Mouse (Mus musculus) heart, embryonic 15.5 days (tissue): ENCODE measurements around the gene Efs. TPM values are rescaled to one million over a fixed set of nuclear protein-coding genes. Genes with fewer than 3 reads are reported as not detected.

Experiments used
- ATAC-seq: fragments of 200-750 bp; cut with Nextera tagmentation; replicated peaks from 2 replicates; pipeline ENCODE4 v1.8.0; 2017; ENCODE audit warnings: low read depth, moderate TSS enrichment; ENCODE audit not compliant: insufficient number of reproducible peaks, insufficient read depth, low FRiP score
- H3K27ac ChIP-seq: fragments of 300-500 bp; sonication (generic); 2 replicates; pipeline ENCODE4 v1.5.1; 2015; ENCODE audit warnings: mild to moderate bottlenecking, inconsistent platforms
- H3K27me3 ChIP-seq: fragments of 300-500 bp; sonication (generic); 2 replicates; pipeline ENCODE4 v1.6.1; 2015; ENCODE audit warnings: inconsistent platforms
- H3K36me3 ChIP-seq: fragments of 300-500 bp; sonication (generic); 2 replicates; pipeline ENCODE4 v1.6.1; 2015; ENCODE audit warnings: mild to moderate bottlenecking, inconsistent platforms
- H3K4me1 ChIP-seq: fragments of 300-500 bp; sonication (generic); replicated peaks from 2 replicates; pipeline ENCODE4 v1.6.1; 2015; ENCODE audit warnings: inconsistent platforms
- H3K4me2 ChIP-seq: fragments of 300-500 bp; sonication (generic); 2 replicates; pipeline ENCODE4 v1.6.1; 2015; ENCODE audit warnings: inconsistent platforms, mild to moderate bottlenecking, moderate library complexity
- H3K4me3 ChIP-seq: fragments of 300-500 bp; sonication (generic); 2 replicates; pipeline ENCODE4 v1.5.1; 2015; ENCODE audit warnings: mild to moderate bottlenecking, inconsistent platforms
- H3K9ac ChIP-seq: fragments of 300-500 bp; sonication (generic); 2 replicates; pipeline ENCODE4 v1.6.1; 2015; ENCODE audit warnings: mild to moderate bottlenecking, inconsistent platforms
- H3K9me3 ChIP-seq: fragments of 300-500 bp; sonication (generic); replicated peaks from 2 replicates; pipeline ENCODE4 v1.6.1; 2016; ENCODE audit warnings: inconsistent platforms
- WGBS: fragments of 180-500 bp; shearing (Covaris S2); methylation state at CpG from one replicate; pipeline ENCODE4 v1.1.7; 2015; ENCODE audit warnings: mixed read lengths; 5-methylcytosine and 5-hydroxymethylcytosine counted together
- polyA plus RNA-seq: library from polyadenylated mRNA; unstranded; fragments of >200 nt; fragmentation: Nextera tagmentation; extraction: Ambion mirVana; gene quantifications from 2 replicates; pipeline ENCODE4 v1.2.1, GENCODE M21; 2015

Gene Efs
- polyA plus RNA-seq, 1 experiment from 2014 or later: 10.6 TPM

DNA sequence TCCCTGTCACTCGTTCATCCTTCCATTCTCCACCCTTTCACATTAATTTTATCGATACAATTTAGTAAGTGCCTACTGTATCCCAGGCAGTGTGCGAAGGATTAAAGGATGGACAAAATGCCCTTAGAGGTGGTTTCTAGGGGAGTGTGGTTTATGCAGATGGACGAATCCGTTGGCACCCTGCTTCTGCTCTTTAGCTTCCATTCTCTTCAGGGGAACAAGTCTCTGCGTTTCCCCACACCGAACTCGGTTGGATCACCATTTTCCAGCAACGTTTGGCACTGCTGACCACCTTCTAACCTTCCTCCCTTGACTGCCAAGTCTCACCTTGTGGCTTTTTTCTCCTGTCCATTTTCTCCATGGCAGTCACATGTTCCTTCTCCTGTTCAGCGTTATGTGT, 12.6 kb downstream of the Efs start:
- Histone ChIP-seq H3K4me3 (peak overlapping the region; percentile 94), H3K36me3 (peaks cover 13% of the 10 kb centered on the region; the same call in 1 of the 2 replicates), H3K9me3 (no peaks in the 10 kb centered on the region), H3K27ac (peak overlapping the region; percentile 70), H3K4me1 (peaks cover 19% of the 10 kb centered on the region), H3K9ac (peak overlapping the region; percentile 96), H3K4me2 (peak overlapping the region; percentile 99), H3K27me3 (0 out of 2 replicates have a peak, but pooled peaks cover 3% of the 10 kb centered on the region)
- 21% methylated on average over 10 of the region's 10 CpGs for WGBS
- no peak for ATAC-seq

DNA sequence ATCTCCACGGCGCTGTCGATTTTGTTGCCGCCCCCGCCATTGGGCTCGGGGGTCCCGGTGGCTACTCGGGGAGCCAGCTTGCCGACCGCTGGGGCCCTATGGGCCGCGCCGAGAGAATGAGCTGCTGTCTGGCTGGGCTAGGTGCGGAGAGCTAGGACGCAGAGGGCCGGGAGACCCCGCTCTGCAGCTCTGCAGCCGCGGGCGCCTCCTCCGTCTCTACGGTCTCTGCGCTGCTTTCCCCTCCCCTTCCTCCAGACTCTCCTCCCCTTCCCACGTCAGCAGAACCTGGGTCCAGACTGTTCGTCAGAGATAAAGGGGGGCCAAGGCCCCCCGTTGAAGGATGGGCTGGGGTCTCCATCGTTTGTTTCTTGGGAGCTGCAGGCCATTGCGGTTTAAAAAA, 13.0 kb downstream of the Efs start, which contains the start of gene Slc22a17:
Gene Slc22a17 (minus strand): TSS at position 247 of the 400 bp plus-strand sequence.
- Histone ChIP-seq H3K27ac (peak within 1 kb of the TSS; percentile 70), H3K36me3 (0 out of 2 replicates have a peak, but pooled peaks cover 10% of the 10 kb centered on the region), H3K4me2 (peak within 1 kb of the TSS; percentile 99), H3K4me3 (peak within 1 kb of the TSS; percentile 94), H3K4me1 (peaks cover 19% of the 10 kb centered on the region), H3K9ac (peak within 1 kb of the TSS; percentile 96), H3K9me3 (no peaks in the 10 kb centered on the region), H3K27me3 (0 out of 2 replicates have a peak, but pooled peaks cover 3% of the 10 kb centered on the region)
- peak; percentile 82 for ATAC-seq
- WGBS: under 1% methylated on average over 28 of the region's 28 CpGs

DNA sequence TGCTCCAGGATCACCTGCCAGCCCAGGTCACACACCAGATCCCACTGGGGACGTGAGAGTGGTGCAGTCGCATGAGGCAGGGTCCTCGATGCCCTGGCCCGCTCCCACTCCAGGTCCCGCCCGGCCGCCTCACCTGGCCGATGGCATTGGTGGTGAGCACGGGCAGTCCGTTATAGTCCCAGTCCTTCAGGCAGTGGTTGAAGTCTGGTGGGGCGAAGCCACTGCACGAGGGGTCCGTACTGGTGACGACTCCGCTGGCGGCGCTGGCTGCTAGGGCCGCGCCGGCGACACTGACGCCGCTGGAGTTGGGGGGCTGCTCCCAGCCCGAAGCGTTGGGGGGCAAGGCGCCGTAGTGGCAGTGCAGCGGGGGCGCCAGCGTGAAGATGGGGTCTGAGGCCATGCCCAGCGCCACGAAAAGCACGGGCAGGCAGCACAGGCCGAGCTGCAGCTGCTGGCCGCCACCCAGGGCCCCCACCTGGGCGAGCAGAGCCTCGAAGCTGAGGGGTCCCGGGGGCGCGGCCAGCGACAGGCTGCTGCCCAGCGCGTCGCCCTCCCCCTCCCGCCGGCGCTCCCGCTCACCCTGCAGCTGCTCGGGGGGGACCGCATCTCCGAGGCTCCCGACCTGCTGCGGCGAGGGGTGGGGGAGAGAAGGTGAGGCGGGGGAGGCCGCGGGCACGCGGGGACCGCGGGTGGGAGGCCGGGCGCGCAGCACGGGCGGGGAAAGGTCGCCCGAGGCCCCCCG, 13.6 kb downstream of the Efs start:
- Histone ChIP-seq H3K9ac (peak overlapping the region; percentile 96), H3K36me3 (peaks cover 14% of the 10 kb centered on the region; the same call in 1 of the 2 replicates), H3K4me1 (peaks cover 19% of the 10 kb centered on the region), H3K27ac (peak overlapping the region; percentile 70), H3K4me2 (peak overlapping the region; percentile 99), H3K27me3 (0 out of 2 replicates have a peak, but pooled peaks cover 3% of the 10 kb centered on the region), H3K9me3 (no peaks in the 10 kb centered on the region), H3K4me3 (peak overlapping the region; percentile 94)
- 2% methylated on average over 56 of the region's 69 CpGs for WGBS
- peak; percentile 59 for ATAC-seq

DNA sequence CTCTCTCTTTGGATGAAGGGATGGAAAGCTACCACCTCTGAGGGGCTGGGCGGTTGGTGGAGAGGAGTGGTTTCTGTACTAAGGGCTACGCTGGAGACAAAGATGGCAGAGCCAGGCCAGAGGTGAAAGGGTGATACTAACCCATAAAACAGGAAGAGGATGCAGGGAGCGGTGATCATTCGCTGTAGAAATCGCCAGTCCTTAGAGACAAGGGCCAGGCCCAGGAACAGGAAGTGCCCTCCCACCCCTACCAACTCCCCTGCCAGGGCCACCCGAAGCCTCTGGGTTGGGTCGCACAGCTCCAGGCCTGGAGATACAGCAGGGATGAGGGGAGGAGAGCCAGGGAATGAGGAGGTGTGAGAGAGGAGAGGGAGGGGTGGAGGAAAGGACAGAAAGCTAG, 17.2 kb downstream of the Efs start:
- peaks cover 18% of the 10 kb centered on the region; the same call in 1 of the 2 replicates for H3K36me3 ChIP-seq
- no peak overlapping the region for H3K9ac ChIP-seq
- H3K4me1 ChIP-seq: peaks cover 23% of the 10 kb centered on the region
- no peaks in the 10 kb centered on the region for H3K9me3 ChIP-seq
- 77% methylated on average over 7 of the region's 7 CpGs for WGBS
- ATAC-seq: no peak
- H3K4me2 ChIP-seq: no peak overlapping the region
- H3K27ac ChIP-seq: no peak overlapping the region
- H3K27me3 ChIP-seq: no peaks in the 10 kb centered on the region
- no peak overlapping the region for H3K4me3 ChIP-seq

DNA sequence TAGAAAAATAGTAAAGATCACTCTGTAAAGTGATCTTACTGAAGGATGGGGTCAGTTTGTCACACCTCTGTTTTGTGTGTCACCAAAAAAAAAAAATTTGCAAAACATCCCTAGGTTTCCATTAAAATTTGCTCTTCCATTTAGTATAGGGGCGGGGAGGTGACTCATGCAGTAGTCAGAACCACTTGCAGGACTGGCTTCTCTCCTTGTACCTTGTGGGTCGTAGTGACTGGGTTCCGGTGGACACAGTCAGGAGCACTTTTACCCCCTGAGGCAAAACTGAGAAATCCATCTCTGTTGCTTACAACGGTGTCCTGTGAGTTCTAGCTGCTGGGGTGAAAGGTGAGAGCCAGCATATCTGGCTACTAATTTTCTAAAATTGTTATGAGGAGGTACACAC, 22.3 kb downstream of the Efs start:
- H3K4me1 ChIP-seq: 0 out of 2 replicates have a peak, but pooled peaks cover 9% of the 10 kb centered on the region
- no peak overlapping the region for H3K9ac ChIP-seq
- H3K27ac ChIP-seq: no peak overlapping the region
- H3K27me3 ChIP-seq: no peaks in the 10 kb centered on the region
- WGBS: 91% methylated on average over 4 of the region's 4 CpGs
- H3K9me3 ChIP-seq: no peaks in the 10 kb centered on the region
- no peak overlapping the region for H3K4me3 ChIP-seq
- no peak for ATAC-seq
- no peak overlapping the region for H3K4me2 ChIP-seq
- peaks cover 22% of the 10 kb centered on the region; the same call in 1 of the 2 replicates for H3K36me3 ChIP-seq

DNA sequence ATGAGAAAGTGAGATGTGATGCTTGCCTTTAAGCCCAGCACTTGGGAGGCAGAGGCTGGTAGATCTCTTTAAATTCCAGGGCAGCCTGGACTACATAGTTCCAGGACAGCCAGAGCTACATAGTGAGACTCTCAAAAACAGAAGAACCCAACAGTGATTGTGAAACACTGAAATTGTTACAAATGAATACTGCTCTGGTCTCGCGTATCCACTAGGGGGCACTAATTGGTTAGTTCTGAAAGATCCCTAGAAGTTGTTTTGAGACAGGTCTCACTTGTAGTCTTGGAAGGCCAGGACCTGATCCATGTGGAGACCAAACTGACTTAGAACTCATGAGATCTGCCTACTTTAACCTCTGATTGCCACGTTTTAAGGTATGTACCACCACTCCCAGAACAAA, 25.5 kb downstream of the Efs start:
- H3K36me3 ChIP-seq: peaks cover 35% of the 10 kb centered on the region
- H3K27me3 ChIP-seq: no peaks in the 10 kb centered on the region
- peaks cover 27% of the 10 kb centered on the region for H3K4me1 ChIP-seq
- peak overlapping the region; percentile 20; the same call in 1 of the 2 replicates for H3K27ac ChIP-seq
- no peak overlapping the region for H3K9ac ChIP-seq
- no peak overlapping the region for H3K4me3 ChIP-seq
- 1% methylated on average over 3 of the region's 3 CpGs for WGBS
- H3K9me3 ChIP-seq: no peaks in the 10 kb centered on the region
- ATAC-seq: peak; percentile 43; the same call in 1 of the 2 replicates
- H3K4me2 ChIP-seq: no peak overlapping the region

DNA sequence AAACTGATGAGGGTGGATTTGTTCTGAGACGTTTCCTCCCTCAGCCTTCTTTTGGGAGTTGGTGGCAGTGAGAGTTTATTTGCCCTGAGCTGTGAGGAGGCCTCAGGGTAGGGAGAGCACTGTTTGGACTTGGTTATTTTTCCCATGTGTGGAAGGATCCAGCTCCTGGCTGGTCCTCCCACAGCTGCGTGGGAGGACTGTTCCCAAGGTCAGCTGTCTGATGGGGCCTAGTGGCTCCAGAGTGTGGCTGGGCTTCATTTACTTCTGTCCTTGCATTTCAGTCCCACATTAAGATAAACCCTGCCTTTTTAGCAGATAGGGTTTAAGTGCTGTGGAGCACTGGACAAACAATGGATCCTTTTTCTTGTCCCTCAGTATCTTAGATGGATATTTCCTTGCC, 28.5 kb downstream of the Efs start:
- Histone ChIP-seq H3K27ac (peak overlapping the region; percentile 53), H3K27me3 (no peaks in the 10 kb centered on the region), H3K9me3 (no peaks in the 10 kb centered on the region), H3K4me1 (peaks cover 38% of the 10 kb centered on the region), H3K36me3 (peaks cover 35% of the 10 kb centered on the region), H3K4me3 (no peak overlapping the region), H3K9ac (peak overlapping the region; percentile 33; the same call in 1 of the 2 replicates), H3K4me2 (no peak overlapping the region)
- 35% methylated on average over 2 of the region's 2 CpGs for WGBS
- ATAC-seq: no peak

DNA sequence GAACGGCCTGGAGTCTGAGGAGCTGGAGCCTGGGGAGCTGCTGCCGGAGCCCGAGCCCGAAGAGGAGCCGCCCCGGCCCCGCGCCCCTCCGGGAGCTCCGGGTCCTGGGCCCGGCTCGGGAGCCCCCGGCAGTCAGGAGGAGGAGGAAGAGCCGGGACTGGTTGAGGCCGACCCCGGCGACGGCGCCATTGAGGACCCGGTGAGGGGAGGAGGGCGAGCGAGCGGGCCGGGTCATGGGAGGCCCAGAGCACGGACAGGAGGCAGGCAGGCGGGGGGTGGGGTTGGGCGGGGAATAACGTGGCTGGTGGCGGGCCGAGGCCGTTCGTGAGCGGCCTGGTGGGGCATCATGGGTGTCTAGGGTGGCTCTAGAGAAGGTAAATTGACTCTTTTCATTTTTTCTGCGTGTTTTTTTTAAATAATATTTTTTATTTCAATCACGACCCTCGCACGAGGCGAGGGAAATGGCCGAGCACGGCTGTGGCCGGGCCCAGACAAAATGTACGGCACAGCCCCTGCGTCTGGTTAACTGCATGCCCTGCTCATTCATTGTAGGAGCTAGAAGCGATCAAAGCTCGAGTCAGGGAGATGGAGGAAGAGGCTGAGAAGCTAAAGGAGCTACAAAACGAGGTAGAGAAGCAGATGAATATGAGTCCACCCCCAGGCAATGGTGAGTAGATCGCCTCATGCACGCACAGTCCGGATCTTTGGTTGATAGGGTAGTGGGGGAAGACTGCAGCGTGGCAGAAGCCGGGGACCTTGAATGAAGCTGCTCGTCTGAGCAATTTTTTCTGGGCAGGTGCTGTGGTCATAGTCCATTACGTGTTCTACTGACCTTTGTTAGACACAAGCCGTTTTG, 31.4 kb downstream of the Efs start:
- H3K4me2 ChIP-seq: peak overlapping the region; percentile 82
- H3K4me3 ChIP-seq: peak overlapping the region; percentile 73
- H3K36me3 ChIP-seq: peaks cover 35% of the 10 kb centered on the region
- H3K9me3 ChIP-seq: no peaks in the 10 kb centered on the region
- peaks cover 34% of the 10 kb centered on the region for H3K4me1 ChIP-seq
- peak overlapping the region; percentile 94 for H3K27ac ChIP-seq
- WGBS: under 1% methylated on average over 51 of the region's 54 CpGs
- H3K9ac ChIP-seq: peak overlapping the region; percentile 97
- peak; percentile 71 for ATAC-seq
- H3K27me3 ChIP-seq: no peaks in the 10 kb centered on the region

DNA sequence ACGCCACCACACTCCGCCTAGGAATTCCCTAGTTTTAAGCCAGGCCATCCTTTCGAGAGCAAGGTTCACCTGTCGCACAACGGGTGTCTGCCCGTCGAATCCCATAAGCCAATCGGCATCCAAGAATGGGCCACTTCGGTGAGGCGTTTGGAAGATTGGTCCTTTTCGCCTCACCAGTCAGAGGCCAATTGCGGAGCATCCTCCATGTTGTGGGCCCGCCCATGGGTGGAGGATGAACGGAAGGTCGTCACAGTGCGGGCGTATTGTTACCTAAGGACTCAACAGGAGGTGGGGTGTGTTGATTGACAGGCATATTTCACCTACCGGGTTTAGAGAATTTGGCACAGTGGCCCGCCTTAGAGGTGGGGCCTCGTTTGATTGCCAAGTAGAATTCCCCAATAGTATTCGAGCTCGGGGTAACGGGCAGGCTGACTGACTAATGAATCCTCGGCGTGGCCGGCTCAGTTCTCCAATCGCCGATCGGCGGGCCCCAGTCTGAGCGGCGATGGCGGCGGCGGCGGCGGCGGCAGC, 32.2 kb downstream of the Efs start:
- peak overlapping the region; percentile 68 for H3K4me2 ChIP-seq
- H3K27ac ChIP-seq: peak overlapping the region; percentile 94
- peak overlapping the region; percentile 73 for H3K4me3 ChIP-seq
- H3K27me3 ChIP-seq: no peaks in the 10 kb centered on the region
- WGBS: under 1% methylated on average over 38 of the region's 38 CpGs
- H3K36me3 ChIP-seq: peaks cover 31% of the 10 kb centered on the region
- H3K4me1 ChIP-seq: peaks cover 34% of the 10 kb centered on the region
- no peaks in the 10 kb centered on the region for H3K9me3 ChIP-seq
- H3K9ac ChIP-seq: peak overlapping the region; percentile 97
- ATAC-seq: peak; percentile 97

DNA sequence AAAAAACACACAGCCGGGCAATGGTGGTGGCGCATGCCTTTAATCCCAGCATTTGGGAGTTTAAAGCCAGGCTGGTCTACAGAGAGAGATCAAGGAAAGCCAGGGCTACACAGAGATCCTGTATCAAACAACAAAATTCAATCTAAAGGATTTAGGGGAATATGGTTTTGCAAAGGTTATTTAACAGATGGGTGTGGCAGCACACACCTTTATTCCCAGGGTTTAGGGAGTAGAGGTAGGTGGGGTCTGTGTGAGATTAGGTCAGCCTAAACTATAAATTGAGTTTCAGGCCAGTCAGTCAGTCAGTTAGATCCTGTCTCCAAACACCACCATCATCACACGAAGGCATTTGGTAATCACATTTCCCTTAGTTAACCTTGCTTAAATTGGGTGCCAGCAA, 33.7 kb downstream of the Efs start, which contains the start of gene Pabpn1:
Gene Pabpn1 (plus strand): TSS at position 301 of the 400 bp plus-strand sequence.
- peak within 1 kb of the TSS; percentile 55 for H3K9ac ChIP-seq
- H3K4me3 ChIP-seq: peak within 1 kb of the TSS; percentile 73
- H3K27ac ChIP-seq: peak within 1 kb of the TSS; percentile 94
- peaks cover 18% of the 10 kb centered on the region for H3K36me3 ChIP-seq
- peak within 1 kb of the TSS; percentile 68 for H3K4me2 ChIP-seq
- ATAC-seq: no peak
- no peaks in the 10 kb centered on the region for H3K9me3 ChIP-seq
- WGBS: 91% methylated on average over 3 of the region's 3 CpGs
- H3K4me1 ChIP-seq: peaks cover 26% of the 10 kb centered on the region
- H3K27me3 ChIP-seq: no peaks in the 10 kb centered on the region

DNA sequence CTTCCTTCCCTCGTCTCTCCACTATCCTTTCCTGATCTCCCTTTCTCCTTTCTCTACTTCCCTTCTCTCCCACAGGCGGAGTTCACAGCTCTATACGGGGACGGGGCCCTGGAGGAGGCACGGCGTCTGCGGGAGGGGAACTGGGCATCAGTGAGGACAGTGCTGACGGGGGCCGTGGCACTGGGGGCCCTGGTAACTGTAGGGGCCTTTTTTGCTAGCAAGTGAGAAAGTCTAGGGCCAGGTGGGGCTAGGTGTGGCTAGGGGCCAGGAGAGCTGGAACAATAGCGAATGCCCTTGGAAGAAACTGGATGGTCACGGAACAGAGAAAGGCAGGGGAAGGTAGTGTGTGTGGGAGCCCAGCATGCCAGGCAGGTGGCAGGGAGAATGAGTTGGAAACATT, 40.6 kb downstream of the Efs start:
- no peak overlapping the region for H3K4me2 ChIP-seq
- H3K9me3 ChIP-seq: no peaks in the 10 kb centered on the region
- H3K27ac ChIP-seq: no peak overlapping the region
- peaks cover 23% of the 10 kb centered on the region for H3K4me1 ChIP-seq
- H3K4me3 ChIP-seq: no peak overlapping the region
- WGBS: 83% methylated on average over 11 of the region's 11 CpGs
- H3K9ac ChIP-seq: no peak overlapping the region
- no peaks in the 10 kb centered on the region for H3K27me3 ChIP-seq
- peaks cover 10% of the 10 kb centered on the region; the same call in 1 of the 2 replicates for H3K36me3 ChIP-seq
- ATAC-seq: no peak
